In the genomic region with DNA sequence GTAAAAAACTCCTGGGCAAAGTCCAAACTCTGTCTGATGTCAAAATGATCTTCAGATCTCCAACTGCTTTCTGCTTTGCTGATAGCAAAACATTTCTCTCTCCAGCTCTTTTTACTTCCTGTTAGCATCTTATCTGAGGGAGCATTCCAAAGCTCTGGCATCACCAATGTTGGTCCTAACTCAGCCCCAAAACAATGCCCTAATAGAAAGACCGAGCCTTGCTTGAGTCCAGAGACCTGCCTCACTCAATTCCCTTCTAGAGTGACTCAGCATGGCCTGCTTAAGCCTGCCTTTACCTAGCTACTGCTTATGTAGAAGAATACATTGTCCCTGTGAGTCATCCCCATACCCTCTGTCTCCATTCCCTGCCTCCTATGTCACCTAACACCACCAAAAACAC, we compare ENCODE assay signal across 26 mouse cellular contexts.
"Had no signal": no experiment of that assay in that cellular context is flagged by ENCODE, and none has a peak within 500 bp of the region (broad histone marks: within the 10 kb centered on the region; RNA-seq: fewer than 3 reads in every experiment).

No protein-coding gene starts in this region.

- ATAC-seq: hindbrain, embryonic 16.5 days; inflammation-experienced regulatory T-cells, adult 6 months; intestine, embryonic 15.5 days; intestine, postnatal 0 days had no signal

- H3K36me3 ChIP-seq: heart, embryonic 13.5 days; heart, embryonic 15.5 days; hindbrain, embryonic 10.5 days; hindbrain, embryonic 12.5 days; intestine, embryonic 15.5 days; limb, embryonic 10.5 days; limb, embryonic 12.5 days; liver, embryonic 13.5 days; liver, embryonic 15.5 days had no signal

- H3K4me2 ChIP-seq: heart, embryonic 11.5 days; heart, embryonic 13.5 days; heart, embryonic 15.5 days; hindbrain, embryonic 12.5 days; hindbrain, embryonic 14.5 days; intestine, embryonic 15.5 days; limb, embryonic 12.5 days; liver, embryonic 13.5 days; liver, embryonic 15.5 days had no signal

- H3K4me1 ChIP-seq: heart, embryonic 13.5 days; heart, embryonic 15.5 days; hindbrain, embryonic 10.5 days; hindbrain, embryonic 12.5 days; intestine, embryonic 15.5 days; limb, embryonic 10.5 days; limb, embryonic 12.5 days; liver, embryonic 13.5 days; liver, embryonic 15.5 days had no signal

- H3K9ac ChIP-seq: heart, embryonic 13.5 days; heart, embryonic 15.5 days; hindbrain, embryonic 12.5 days; hindbrain, embryonic 14.5 days; intestine, embryonic 15.5 days; limb, embryonic 12.5 days; liver, embryonic 13.5 days; liver, embryonic 15.5 days had no signal

- DNase-seq: gastrocnemius, adult 2 months; gastrocnemius, postnatal 10 days; gastrocnemius, postnatal 25 days; heart, adult 2 months; heart, postnatal 4 days; kidney, adult 18-20 months; kidney, adult 8-10 months; kidney, postnatal 10 days; kidney, postnatal 25 days; layer of hippocampus, adult 9-11 months; layer of hippocampus, postnatal 36 days; liver; liver, embryonic 13.5 days had no signal

- H3K27ac ChIP-seq: gastrocnemius, adult 2 months; heart, adult 2 months; heart, embryonic 13.5 days; heart, embryonic 15.5 days; hindbrain, embryonic 10.5 days; hindbrain, embryonic 12.5 days; hindbrain, embryonic 14.5 days; intestine, embryonic 15.5 days; limb, embryonic 10.5 days; limb, embryonic 12.5 days; liver, embryonic 13.5 days; liver, embryonic 15.5 days had no signal

- H3K9me3 ChIP-seq: heart, embryonic 13.5 days; heart, embryonic 15.5 days; hindbrain, embryonic 10.5 days; hindbrain, embryonic 12.5 days; intestine, embryonic 15.5 days; limb, embryonic 10.5 days; limb, embryonic 12.5 days; liver, embryonic 13.5 days; liver, embryonic 15.5 days had no signal

- H3K27me3 ChIP-seq: heart, embryonic 13.5 days; heart, embryonic 15.5 days; hindbrain, embryonic 12.5 days; intestine, embryonic 15.5 days; limb, embryonic 12.5 days; liver, embryonic 13.5 days; liver, embryonic 15.5 days had no signal

- H3K4me3 ChIP-seq: gastrocnemius, adult 2 months; heart, adult 2 months; heart, embryonic 13.5 days; heart, embryonic 15.5 days; hindbrain, embryonic 10.5 days; hindbrain, embryonic 12.5 days; intestine, embryonic 15.5 days; limb, embryonic 10.5 days; limb, embryonic 12.5 days; liver, embryonic 13.5 days; liver, embryonic 15.5 days had no signal
